Mouse (Mus musculus): ENCODE results near the gene Rnase4.

GRCm38 (mm10) chr14:51131086-51131815 lies 40.4 kb downstream of the Rnase4 start:
- TF ChIP-seq CTCF (IDR thresholded peaks at IDR 0.05; ENCODE audit: control insufficient read depth, insufficient read depth, insufficient replicate concordance, low read depth, low read length) (no peak), POLR2A (IDR thresholded peaks at IDR 0.05; ENCODE audit: control insufficient read depth, low read depth, low read length) (no peak)
